ENCODE assay signal across 8 mouse cellular contexts in the genomic region with DNA sequence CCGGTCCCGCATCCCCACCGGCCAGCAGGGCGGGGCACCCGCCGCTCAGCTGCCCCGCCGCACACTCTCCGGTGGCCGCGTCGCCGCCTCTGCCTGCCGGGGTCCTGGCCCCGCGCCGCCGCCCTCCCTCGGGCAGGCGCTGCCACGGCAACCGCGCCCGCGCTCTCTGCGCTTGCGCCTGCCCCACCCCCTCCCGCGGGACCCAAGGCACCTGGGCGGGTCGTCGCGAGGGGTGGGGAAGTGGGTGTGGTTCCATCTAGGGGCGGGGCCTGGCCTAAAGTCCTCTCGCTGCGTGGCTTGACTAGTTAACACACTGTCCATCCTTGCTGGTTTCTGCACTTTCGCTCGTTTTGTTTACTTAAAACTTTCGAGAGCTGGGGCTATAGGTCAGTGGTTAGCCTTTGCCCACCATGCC. TPM values are rescaled to one million over a fixed set of nuclear protein-coding genes. Genes with fewer than 3 reads are reported as not detected.
DNase-seq lines count a peak whose midpoint lies in the region; ATAC-seq lines count a peak whose summit lies in the region.

A gene (minus strand): TSS at position 163 of the 415 bp plus-strand sequence.

- H3K9ac ChIP-seq in intestine, embryonic 16.5 days (ENCODE audit: low read depth, low read length): peak within 1 kb of the TSS; percentile 79

- under 1% methylated on average over 39 of the region's 39 CpGs for WGBS in intestine, embryonic 16.5 days

- peak; percentile 97 for DNase-seq in adrenal gland, postnatal 10 days
- peak; percentile 91 for DNase-seq in embryo, embryonic 9.5 days (ENCODE audit: extremely low spot score)
- DNase-seq in gastrocnemius, postnatal 4 days (ENCODE audit: low spot score in 2 of 2): peak; percentile 91 to 93
- DNase-seq in left cerebral cortex, postnatal 25 days (ENCODE audit: low spot score in 2 of 2): peak; percentile 91 to 92
- DNase-seq in mesoderm, embryonic 11.5 days (ENCODE audit: low read depth, low spot score): peak; percentile 91
- peak; percentile 94 for DNase-seq in right cerebral cortex, postnatal 25 days
- DNase-seq in urinary bladder, postnatal 36 days (ENCODE audit: low spot score in 2 of 2): peak; percentile 89 to 92

- ATAC-seq in intestine, embryonic 16.5 days: peak; percentile 96

- H3K4me3 ChIP-seq in intestine, embryonic 16.5 days (ENCODE audit: low read length): peak within 1 kb of the TSS; percentile 80

- peaks cover 18% of the 10 kb centered on the region for H3K4me1 ChIP-seq in intestine, embryonic 16.5 days (ENCODE audit: control insufficient read depth, insufficient read depth, low read length)

- H3K9me3 ChIP-seq in intestine, embryonic 16.5 days (ENCODE audit: control insufficient read depth, low read length): no peaks in the 10 kb centered on the region

- peak within 1 kb of the TSS; percentile 89 for H3K4me2 ChIP-seq in intestine, embryonic 16.5 days (ENCODE audit: low read depth, low read length)

- intact Hi-C loops in left cerebral cortex, postnatal 25 days (cut with DNase I): no loop called here

- H3K36me3 ChIP-seq in intestine, embryonic 16.5 days (ENCODE audit: control insufficient read depth, insufficient read depth, low read length): no peaks in the 10 kb centered on the region

- no peaks in the 10 kb centered on the region for H3K27me3 ChIP-seq in intestine, embryonic 16.5 days (replicated peaks; ENCODE audit: control insufficient read depth, insufficient read depth, low read length)

- H3K27ac ChIP-seq in intestine, embryonic 16.5 days (ENCODE audit: low read length): peak within 1 kb of the TSS; percentile 18; the same call in 1 of the 2 replicates

RNA-seq across cellular contexts. Expression of the gene that starts here (rescaled TPM):
- total RNA-seq in adrenal gland, postnatal 10 days (2021): 10 to 100 TPM; 30.3 to 36.5 TPM
- total RNA-seq in gastrocnemius, postnatal 4 days (2021): 10 to 100 TPM; 24.5 to 29.0 TPM
- polyA plus RNA-seq in intestine, embryonic 16.5 days (2015; fragmentation: Nextera tagmentation; extraction: Ambion mirVana): 18.6 and 19.9 TPM in 2 replicates
- 10 to 100 TPM; 17.7 to 27.1 TPM for total RNA-seq in left cerebral cortex, postnatal 25 days (2021)

Comparison
In these comparisons a context has a peak if more than half of its experiments do, and no peak if none do; other contexts are left out.
1. Peak in every context shown above with its lines: DNase-seq, ATAC-seq, H3K4me3 ChIP-seq and H3K27ac ChIP-seq.